Mouse (Mus musculus) liver, embryonic 14.5 days (tissue): ENCODE measurements around the gene Sart1.

Experiments
- CTCF ChIP-seq: IDR thresholded peaks from 2 replicates; pipeline ENCODE4 v1.5.1; 2016; ENCODE audit warnings: antibody characterized with exemption, low read depth, control low read depth
- EP300 ChIP-seq: IDR thresholded peaks from 2 replicates; pipeline ENCODE4 v1.6.1; 2016; ENCODE audit warnings: antibody characterized with exemption, low read depth

DNA sequence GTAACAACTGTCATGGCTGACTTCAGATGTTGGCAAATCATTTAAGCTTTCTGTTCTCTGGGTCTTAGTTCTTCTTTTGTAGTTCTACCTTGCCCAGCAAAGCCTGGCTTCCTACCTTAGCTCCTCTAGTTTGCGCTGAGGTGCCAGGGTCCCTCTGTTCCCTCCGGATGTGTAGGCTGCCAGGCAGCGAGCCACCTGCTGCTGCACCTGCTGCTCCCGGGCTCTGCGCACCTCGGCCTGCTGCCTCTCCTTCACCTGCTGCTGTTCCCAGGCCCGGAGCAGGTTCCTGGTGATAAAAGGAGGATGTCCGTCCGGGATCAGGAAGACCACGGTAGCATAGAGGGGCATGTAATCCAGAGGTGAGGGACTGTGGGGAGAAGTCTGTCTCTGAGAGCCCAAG, 5.7 kb upstream of the Sart1 start:
- TF ChIP-seq CTCF: no peak
- TF ChIP-seq EP300: no peak
